Mouse (Mus musculus) stomach, postnatal 0 days (tissue): ENCODE results near the gene Ppp6r1.

Experiments
- CTCF ChIP-seq: IDR thresholded peaks from 2 replicates; pipeline ENCODE4 v1.5.1; 2016; ENCODE audit warnings: antibody characterized with exemption, low read depth, mild to moderate bottlenecking, moderate library complexity
- EP300 ChIP-seq: optimal IDR thresholded peaks from 2 replicates; pipeline ENCODE3; 2016; ENCODE audit warnings: antibody characterized with exemption

DNA sequence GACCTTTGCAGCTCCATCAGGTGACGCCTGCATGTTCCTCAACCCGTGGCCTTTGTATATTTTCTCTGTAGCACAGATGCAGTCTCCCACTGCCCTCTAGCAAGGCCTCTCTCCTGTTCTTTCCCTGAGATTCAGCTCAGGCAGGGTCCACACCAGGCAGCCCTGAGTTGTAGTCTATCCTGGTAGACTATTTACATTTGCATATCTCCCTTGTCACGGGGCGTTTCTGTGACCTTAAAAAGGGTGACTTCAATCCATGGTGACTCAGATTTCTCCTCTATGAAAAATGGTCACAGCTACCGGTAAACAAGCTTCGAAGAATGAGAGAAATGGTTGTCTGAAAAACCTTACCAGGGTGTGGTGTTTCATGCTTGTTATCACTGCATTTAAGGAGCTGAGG is 54.9 kb downstream of the Ppp6r1 start, which contains the start of gene Ptprh:
- TF ChIP-seq CTCF = no peak
- TF ChIP-seq EP300 = no peak
